Mouse (Mus musculus) 3134 (cell line): ENCODE measurements around the gene Ipo4.

Source experiments
- DNase-seq: peaks from one replicate; pipeline ENCODE4 v3.0.0-alpha.2; 2011; ENCODE audit warnings: low spot score; ENCODE audit not compliant: insufficient read length; ENCODE audit errors: extremely low read depth

Gene Ipo4

DNA sequence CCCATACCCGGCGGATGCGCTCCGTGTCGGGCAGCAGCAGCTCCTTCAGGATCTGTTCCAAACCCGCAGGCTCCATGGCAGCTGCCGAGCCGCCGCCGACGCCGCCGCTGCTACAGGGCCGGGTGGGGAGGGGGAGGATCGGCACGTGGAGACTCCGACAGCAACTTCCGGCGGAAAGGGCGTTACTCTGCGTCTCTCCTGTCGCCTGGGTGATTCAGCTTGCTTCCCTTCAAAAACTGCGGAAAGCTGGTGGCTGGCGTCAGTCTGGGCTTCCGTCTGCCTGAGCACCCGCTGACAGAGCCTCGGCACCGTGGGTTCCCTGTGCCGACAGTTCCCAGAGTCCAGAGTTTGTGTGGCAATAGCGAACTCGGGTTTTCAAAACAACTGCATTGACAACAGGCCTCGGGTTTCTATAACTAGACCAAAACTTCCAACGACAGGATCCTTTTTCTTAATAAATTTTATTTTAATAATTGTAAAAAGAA lies at the start of gene Ipo4:
Gene Ipo4 (minus strand): TSS at position 435 of the 485 bp plus-strand sequence.
- peak; percentile 93 for DNase-seq

DNA sequence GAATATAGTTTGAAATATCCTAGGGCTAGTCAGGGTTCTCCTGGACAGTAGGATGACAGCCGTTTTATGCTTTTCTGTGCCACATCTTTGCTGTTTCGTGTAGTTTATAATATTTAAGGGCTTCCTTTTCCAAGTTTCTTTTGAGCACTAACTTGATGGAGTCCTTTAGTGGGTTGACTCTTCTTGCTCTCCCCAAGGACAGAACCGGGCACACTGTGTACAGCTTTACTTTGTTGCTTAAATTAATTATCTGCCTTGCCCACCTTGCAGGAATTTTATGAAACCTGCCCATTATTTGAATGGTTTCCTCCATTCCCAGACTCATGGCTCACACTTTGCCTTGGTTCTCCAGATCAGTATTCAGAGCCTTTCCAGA lies 46.3 kb upstream of the Ipo4 start:
- DNase-seq = no peak

DNA sequence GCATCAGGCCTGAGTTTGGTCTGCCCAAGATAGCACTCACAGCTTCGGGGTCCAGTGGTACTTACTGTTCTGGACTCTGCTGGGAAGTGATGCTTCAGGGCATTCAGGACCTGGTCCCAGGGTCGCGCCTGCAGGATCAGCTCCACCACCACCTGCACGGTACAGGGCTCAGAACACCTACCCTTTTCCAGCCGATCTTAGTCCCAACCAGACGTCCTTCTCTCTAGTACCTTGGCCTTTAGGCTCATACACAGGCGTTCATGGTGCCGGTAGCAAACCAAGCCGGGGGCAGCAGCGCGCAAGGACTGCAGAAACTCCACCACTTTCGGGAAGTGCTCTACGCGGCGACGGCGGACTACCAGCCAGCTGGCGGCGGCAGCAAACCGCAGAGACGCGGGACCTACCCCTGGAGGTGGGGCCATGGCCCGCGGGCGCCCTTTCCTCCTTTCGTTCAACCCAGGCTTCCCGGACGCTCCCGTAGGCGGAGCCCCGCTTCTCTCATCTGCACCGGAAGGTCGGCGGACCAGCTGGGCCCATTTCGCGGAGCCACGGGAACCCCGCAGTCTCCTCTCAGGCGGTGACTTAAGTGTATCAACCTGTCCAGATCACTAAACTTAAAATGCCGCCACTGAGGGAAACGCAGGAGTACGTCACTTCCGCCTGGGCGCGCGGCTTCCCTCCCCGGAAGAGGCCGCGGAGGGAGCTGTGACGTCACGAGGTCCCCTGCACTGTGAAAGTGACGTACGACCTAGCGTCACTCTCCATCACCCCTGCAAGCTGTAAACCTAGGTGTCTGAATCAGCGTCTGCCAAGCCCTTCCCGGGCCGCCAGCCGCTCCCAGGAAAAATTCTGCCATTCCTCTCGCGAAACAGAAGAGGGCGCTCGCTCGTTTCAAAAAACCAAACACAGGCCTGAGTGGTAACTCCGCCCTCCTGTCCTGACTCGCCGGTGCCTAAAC lies 45.7 kb upstream of the Ipo4 start, which contains the start of gene Tinf2:
Gene Tinf2 (minus strand): TSS at position 661 of the 958 bp plus-strand sequence.
- peak; percentile 96 for DNase-seq

DNA sequence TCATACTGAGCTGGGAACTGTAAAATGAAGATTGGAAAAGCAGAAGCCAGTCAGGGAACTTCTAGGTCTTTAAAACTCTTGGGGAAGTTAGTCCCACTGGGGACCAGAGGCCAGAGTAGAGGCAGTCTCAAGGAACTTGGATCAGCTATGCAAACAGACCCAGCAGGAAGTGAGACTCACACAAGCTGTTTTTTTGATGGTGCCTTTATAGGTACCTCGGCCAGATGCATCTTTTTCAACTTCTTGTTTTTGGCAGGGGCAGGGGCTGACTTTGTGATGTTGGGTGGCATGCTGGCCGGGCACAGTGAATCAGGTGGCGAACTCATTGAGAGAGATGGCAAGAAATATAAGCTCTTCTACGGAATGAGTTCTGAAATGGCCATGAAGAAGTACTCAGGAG lies 41.9 kb upstream of the Ipo4 start:
- no peak for DNase-seq

DNA sequence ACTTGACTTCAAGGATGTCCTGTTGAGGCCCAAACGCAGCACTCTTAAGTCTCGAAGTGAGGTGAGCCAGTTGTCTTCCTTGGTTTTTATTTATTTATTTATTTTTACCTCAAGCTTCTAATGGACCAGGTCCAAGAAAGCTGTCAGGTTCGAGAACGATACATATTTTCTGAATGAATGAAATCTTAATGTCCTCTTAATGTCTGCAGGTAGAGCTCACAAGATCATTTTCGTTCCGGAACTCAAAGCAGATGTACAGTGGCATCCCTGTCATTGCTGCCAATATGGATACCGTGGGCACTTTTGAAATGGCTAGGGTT lies 36.9 kb upstream of the Ipo4 start:
- no peak for DNase-seq

DNA sequence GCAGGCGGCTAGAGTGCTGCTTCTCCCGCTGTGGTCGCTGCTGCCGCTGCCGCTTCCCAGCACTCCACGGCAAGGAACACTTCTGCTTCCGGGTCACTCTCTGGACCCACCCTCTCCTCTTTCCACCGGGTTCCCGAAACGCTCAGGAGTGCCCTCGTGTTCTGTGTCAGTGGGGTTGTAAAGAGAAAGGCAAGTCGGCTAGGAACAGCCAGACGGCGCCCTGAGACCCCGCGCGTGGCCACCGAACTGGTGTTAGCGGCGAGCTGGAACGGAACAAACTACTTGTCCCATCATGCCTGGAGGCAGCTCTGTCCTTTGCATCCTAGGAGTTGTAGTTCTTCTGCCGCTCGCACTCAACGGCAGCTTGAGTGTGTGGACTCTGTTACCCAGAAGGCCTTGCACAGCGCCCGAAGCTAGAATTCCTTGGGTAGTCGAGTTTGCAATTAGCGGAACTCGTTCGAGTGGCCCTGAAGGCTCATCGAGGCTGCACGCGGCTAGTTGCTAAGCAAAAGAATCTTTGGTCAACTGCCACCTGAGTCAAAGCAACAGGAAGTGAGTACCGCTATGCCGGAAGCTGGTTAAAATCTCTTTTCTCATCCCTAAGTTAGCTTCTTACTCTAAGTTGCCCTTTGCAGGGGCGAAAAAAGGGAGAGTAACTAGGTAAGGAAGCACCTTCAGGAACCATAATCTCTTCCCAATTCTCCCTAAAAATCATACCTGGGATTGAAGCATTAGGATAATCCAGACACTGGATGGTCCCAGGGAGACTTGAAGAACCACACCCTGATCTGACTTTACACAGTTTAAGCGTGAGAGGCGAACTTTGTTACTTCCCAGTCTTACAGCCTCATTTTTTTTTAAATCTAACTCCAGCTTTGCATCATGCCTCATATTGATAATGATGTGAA lies 36.3 kb upstream of the Ipo4 start, which contains the start of the genes Gmpr2 and Nedd8:
Gene Gmpr2 (plus strand): TSS at position 109 of the 908 bp plus-strand sequence.
Gene Nedd8 (minus strand): TSS at position 292 of the 908 bp plus-strand sequence.
- peak; percentile 92 for DNase-seq

DNA sequence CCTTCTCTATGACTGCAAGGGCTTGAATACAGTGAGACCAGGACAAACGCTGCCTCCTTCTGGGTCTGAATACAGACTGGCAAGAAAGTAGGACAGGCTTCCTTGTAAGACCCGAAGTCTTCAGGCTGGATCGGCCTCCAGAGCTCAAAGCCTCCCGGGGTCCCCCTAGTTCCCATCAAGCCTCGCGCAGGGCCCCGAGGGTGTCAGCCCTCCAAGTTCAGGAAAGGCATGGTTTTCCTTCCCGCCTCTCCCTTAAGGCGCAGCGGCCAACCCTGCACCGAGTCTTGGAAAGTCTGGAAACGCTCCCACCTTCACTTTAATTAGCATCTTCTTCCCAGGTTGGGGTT lies 35.7 kb upstream of the Ipo4 start:
- DNase-seq = no peak

DNA sequence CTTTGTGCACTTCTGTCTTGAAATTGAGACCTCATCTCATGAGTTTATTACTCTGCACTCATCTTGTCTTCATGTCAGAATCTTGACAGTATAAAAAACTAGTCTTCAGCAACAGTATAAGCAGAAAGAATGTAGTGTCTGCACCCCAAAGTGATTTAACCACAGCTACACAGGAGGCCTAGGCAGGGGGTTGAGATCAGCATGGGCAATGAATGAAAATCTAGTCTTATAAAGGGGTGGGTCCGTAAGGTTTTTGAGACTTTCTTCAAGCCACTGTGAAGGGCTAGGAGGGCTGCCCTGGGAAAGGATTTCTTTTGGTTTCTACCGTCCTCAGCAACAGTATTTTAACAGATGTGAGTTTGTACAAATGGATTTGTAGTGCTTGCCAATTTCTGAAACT lies 24.9 kb upstream of the Ipo4 start:
- no peak for DNase-seq

DNA sequence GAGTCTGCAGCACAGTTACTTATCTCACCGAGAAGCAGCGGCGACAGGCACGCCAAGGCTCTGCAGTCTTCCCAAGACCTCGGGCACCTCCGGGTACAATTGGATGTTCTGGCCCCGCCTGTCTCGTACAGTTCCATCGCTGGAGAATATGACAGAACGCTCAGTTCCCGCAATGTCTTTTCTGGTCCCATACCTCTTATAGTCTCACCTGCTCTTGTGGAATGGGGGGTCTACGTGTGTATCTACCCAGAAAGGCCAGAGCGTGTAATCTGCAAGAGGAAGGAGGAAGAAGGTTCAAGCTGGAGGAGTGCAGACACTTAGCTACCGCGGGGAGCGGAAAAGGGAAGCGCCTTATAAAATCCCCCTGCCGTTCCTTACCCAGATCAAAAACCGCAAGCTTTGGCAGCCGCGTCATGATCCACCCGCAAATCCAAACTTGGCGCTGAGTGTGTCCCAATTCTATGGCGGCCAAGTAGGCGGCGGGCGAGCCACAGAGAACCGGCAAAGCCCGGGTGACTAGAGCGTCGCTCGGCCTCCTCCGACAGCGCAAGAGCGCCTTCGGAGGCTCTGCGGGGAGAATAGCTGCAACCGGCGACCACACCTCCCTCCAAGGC lies 24.3 kb upstream of the Ipo4 start, which contains the start of gene Mdp1:
Gene Mdp1 (minus strand): TSS at position 549 of the 614 bp plus-strand sequence.
- DNase-seq = peak; percentile 81

DNA sequence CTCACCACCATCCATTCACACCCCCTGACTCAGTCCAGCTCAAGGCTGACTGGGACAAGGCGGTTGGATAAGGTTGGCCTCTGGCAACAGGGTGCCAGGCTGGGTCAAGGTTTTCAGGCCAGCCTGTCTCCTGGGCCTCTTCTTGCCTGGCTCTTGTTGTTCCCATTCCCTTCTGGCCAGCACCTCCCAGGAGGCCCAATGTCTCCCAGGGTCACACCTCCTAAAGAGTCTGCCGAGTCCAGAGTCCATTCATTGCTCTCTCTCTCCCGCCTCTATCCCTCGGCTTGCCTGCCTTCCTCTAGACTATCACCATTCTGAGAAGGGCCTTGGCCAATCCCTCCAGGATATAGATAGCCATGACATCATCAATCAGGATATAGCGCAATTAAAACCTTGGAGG lies 22.3 kb upstream of the Ipo4 start:
- no peak for DNase-seq

DNA sequence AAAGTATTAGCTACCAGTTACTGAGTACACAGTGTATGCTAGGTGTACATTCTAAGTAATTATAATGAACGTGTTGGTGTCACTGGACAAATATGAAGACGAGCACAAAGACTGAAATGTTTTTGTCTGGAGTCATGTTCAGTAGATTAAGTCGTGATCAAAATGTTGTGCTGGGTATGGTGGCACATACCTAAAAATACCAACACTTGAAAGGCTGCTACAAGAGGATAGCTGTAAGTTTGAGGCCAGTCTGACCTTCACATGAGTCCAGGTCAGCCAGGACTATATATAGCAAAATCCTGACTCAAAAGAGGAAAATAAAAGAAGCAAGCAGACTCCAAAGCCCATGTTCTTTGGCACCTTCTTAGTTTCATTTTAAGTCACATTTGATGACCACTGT lies 21.2 kb upstream of the Ipo4 start:
- DNase-seq = no peak

DNA sequence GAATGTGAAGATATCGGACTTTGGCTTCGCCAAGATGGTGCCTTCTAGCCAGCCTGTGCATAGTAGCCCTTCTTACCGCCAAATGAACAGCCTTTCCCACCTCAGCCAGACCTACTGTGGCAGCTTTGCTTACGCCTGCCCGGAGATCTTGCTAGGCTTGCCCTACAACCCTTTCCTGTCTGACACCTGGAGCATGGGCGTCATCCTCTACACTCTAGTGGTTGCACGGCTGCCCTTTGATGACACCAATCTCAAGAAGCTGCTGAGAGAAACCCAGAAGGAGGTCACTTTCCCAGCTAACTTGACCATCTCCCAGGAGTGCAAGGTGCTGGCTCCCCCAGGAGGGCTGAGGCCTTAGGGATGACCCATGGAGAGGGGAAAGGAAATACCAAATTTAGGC lies 15.8 kb upstream of the Ipo4 start:
- DNase-seq = no peak

DNA sequence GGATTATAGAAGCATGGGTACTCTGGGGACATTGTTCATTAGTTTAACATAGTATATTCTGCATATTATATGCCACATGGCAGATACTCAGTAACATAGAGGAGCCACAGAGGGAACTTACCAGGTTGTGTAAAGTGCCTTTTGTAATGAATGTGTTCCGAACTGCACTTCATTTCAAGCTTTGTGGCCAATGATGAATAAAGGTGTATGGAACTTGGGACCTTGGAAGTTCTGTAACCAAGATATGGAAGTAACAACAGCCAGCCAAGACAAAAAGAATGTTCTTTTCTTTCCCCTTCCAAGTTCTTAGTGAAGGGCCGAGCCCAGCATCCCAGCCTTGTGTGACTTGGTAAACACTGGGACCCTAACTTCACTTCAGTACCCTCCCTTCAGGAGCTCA lies 14.1 kb upstream of the Ipo4 start, which contains the start of gene Tssk4:
Gene Tssk4 (plus strand): TSS at position 301 of the 400 bp plus-strand sequence.
- DNase-seq = no peak

DNA sequence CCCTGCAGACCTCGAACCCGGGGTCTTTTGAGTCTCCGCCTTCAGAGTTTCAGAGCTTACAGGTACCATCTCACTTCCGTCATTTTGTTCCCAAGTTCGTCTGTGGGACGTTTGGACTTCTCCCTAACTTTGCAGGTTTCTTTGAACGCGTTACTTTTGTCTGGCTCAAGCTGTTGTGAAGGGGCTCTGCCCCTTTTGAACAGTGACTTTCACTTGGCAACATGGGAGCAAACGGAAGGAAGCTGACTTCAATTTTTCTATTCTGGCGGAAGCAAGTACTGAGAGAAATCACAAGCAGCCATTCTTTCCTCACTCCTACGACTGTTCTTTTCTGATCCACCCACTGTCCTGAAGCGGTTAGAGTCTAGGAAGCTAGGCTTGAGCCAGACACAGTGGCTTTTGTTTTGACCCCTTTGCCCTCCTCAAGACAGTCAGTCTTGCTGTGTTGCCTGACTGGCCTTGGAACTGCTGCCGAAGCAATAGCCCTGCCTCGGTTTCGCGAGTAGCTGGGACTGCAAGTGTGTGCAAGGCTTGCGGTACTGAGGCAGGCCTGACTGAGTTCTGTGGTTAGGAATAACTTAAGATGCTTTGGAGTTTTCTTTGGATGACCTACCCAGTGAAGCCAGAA lies 8.6 kb upstream of the Ipo4 start:
- DNase-seq = no peak

DNA sequence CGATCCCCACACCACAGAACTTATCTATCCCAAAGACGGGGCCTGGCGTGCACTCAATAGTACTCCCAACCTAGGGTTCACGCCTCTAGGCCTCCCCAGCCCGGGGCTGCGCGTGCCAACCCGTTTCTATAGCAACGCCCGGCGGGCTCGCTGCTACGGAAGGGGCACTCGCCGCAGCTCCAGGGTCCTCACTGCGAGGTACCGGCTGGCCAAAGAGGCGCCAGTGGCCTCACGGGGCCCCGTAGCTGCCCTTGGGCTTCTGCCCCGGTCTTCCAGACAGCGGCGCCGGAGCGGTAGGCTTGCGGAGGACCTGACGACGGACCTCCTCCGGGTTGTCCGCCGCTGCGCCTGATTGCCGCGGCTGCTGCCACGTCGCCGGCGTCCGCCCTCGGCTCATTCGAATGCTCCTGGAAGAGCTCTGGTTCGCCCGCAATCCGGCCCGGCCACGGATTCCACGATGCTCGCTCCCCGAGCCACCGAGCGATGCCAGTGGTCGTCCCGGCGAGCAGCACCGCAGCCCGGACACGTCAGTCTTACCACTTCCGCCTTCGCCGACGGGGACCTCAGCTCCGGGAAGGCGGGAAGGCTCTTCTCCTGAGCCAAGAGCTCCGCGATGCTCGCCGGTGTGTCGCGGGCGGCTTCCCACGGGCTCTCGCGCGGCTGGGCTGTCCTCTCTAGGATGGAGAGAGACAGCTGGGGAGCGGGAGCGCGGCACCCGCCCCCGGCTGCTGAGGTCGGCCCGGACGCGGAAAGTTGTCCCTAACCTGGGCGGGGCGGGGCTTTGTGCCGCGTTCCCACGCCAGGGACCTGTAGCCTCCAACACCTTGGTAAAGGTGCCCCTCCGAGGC lies 7.5 kb upstream of the Ipo4 start, which contains the start of gene Tm9sf1:
Gene Tm9sf1 (minus strand): TSS at position 747 of the 848 bp plus-strand sequence.
- peak; percentile 96 for DNase-seq

DNA sequence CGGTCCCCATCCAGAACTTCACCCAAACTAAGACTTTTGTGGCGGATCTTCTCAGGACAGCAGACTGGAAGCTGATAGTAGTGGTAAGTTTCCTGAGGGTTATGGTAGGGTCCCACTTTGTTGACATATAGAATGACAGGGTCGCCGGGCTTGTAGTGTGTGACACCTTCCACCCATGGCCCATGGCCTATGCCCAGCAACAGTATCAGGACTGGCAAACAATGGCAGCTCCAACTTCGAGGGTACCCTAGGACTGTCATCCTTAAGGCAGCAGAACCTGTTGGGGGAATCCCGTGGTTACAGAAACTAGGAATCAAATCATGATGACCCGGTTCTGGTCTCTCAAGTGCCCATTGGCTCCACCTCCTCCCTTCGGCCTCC lies 6.9 kb upstream of the Ipo4 start:
- no peak for DNase-seq

DNA sequence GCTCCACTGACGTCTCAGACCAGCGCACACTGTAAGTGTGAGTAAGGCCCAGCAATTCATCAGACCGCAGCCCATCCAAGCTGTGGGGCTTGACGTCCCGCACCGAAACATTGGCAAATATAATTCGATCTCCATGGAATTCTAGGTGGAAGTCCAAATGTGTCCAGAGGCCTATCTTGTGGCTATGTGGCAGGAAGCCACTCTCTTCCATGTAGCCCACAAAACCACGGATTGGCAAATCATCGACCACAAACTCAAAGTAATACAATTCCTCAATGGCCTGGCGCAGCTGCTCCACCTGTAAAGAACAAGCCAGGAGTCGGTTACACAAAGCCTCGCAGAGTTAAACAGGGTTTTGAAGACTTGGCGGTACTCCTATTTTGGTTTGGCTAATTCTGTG lies 5.5 kb upstream of the Ipo4 start:
- DNase-seq = no peak

DNA sequence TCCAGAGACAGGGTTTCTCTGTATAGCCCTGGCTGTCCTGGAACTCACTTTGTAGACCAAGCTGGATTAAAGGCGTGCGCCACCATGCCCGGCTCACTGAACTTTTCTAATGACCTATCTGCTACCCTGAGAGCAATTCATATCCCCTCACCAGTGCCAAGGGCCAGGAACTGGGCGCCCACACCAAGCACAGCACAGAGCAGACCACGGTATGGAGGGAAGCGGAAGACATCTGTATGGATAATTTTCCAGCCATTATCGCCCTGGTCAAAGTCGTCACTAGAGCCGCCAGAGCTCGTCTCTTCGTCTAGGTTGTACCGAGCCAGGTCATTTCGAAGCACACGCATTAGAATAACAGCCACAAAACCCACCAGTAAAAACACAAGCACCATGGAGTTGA lies 5.1 kb upstream of the Ipo4 start:
- DNase-seq = no peak

DNA sequence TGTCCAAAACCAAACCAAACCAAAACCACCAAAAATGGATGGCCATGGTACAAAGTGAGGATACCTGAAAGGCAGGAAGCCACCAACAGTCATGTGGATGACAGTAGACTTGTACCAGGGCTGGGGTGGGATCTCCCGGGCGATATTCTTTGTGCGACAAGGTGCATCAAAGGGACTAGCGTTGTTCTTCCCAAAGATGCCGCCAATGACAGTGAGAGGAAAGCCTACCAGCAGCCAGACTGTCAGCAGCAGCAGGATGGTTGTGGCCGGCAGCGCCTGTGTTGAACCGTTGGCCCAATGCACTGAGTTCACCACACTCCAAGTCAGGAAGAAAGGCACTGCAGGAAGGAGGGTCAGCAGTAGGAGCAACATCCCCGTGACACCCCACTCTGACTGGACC lies 2.0 kb upstream of the Ipo4 start, which contains the start of gene Gm49378:
Gene Gm49378 (minus strand): TSS at position 101 of the 400 bp plus-strand sequence.
- DNase-seq = no peak
